Mouse (Mus musculus): ENCODE measurements around the gene Mctp1.
"Not testable (repeated sequence)": the region's sequence is repeated elsewhere in the genome, so short reads cannot be mapped to it uniquely, and the experiment has no call there.

Gene Mctp1

DNA sequence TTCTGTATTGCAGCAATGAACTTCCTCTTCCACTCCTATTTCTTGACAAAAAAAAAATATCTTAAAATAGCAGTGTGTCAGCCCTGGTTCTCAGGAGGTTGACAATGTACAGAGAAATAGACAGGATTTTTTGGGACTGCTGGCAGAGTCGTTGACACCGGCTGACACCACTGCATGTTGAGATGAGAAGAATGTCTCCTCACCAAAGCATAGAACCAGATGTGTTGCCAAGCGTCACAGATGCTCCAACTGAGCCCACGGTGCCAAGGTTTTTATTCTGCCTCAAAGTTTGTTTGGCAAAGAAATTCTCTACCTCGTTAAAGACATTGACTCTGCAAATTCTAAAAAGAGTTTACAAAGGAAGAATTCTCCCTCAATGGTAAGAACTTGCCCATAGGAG is 548.6 kb downstream of the Mctp1 start:
- DNase-seq (ENCODE audit: low spot score in 2 of 2): no peak

DNA sequence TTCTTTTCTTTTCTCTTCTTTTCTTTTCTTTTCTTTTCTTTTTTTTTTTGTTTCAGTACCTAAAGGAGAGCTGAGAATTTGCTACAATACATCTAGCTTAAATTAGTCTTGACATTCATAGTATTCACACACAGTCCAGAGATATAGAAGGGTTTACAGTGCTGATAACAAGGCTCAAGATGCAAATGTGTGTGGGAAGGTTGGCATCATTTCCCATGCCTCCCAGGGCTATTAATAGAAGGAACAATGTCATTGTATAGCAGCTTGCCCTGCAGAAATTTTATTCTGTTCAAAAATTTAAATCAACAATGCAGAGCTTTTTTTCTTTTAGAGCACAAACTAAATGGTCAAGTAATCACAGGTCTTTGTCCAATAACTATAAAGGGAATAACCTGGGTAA is 564.9 kb downstream of the Mctp1 start:
- no peak for DNase-seq (ENCODE audit: low spot score in 2 of 2)

DNA sequence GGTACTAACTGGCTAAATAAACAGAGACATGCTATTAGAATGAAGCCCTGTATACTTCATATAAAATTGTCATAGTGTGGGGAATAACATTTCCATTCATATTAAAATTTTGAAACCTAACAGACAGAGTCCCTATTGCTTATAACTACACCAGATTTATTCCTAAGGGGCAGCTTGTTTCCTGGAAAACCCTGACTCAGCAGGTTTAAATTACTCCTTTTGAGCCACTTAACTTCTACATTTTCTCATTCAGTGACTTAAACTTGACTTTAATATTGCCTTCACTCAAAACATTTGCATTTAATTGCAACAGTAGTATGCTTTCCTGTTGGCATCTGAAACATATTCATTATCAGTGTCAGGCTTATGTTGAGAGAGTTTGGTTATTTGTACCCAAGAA is 583.3 kb downstream of the Mctp1 start:
- no peak for DNase-seq (ENCODE audit: low spot score in 2 of 2)

DNA sequence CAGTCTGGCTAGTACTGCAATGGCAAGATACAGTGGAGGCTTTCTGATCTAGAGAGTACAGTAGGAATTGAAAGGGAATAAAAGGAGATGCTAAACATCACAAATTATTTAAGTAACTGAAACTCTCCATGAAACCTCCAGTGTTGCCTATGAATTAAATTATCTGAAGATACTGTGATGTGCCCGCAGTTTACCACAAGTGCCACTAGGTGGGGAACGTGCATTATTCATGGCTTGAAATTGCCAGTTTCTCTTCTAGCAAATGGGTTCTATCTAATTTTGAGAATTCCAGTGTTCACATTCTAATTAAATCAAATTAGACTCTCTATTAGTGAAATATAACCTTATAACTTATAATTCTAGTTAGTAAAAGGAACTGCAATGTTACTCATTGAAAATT is 585.1 kb downstream of the Mctp1 start:
- DNase-seq (ENCODE audit: low spot score in 2 of 2): no peak

DNA sequence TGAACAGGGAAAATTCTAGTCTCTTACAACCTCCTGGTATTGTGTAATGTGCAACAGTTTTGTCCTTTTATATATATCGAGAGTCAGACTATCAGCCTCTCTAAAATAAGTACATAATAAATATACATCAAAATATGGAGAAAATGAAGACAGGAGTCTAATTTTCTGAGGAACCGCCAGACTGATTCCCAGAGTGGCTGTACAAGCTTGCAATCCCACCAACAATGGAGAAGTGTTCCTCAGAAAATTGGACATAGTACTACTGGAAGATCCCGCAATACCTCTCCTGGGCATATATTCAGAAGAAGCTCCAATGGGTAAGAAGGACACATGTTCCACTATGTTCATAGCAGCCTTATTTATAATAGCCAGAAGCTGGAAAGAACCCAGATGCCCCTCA is 586.7 kb downstream of the Mctp1 start:
- not testable (repeated sequence) for DNase-seq (ENCODE audit: low spot score in 2 of 2)

DNA sequence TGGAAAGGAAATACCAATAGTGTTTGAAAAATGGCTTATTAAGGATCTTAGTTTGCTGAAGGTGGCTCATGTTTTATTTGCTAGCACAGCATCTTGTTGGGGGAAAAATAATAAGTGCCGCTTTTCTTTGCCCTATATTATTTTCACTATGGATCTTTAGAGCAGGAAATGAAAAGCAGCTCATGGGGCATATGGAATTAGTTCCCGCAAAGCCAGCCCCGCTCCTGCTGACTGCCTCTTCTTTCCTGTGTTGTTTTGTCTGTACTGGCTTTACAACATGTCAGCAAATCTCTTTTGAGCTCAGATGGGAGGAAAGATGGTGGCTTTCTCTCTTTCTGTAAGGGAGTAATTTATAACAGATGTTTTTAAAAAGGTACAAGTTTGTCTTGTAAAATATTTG is 618.3 kb downstream of the Mctp1 start:
- no peak for DNase-seq (ENCODE audit: low spot score in 2 of 2)

DNA sequence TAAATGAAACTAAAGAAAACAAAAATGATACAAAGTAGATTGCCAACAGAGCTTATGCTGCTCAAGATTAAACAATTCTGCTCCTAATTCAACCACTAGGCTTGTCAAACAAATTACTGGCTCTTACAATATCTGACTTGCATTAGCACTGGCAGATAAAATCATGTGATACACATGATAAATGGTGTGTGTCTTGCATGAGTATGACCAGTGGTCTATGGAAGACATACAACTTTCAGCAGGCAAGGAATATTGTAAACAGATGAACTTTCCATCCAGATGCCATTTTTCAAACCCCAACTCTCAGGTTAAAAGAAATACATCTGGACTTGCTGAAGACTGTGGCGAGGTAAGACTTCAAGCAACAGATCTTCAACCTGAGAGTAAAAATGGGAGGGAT is 619.3 kb downstream of the Mctp1 start:
- DNase-seq (ENCODE audit: low spot score in 2 of 2): no peak

DNA sequence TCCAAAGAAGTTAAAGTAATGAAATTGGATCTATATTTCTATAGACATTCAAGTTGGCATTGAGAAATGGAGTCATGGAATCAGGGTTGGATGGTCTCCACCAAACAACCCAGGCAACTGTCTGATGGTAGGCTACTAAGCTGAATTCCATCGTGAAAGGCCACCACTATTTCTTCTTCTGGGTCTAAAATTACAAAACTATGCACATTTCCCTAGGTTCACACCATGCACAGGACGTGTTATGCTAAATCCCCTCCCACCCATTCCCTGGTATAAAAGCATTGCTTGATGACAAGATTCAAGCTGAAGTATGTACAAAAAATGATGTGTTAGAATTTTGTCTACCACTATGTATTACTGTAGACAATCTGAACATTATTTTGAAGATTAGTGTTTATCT is 634.5 kb downstream of the Mctp1 start:
- DNase-seq (ENCODE audit: low spot score in 2 of 2): no peak

DNA sequence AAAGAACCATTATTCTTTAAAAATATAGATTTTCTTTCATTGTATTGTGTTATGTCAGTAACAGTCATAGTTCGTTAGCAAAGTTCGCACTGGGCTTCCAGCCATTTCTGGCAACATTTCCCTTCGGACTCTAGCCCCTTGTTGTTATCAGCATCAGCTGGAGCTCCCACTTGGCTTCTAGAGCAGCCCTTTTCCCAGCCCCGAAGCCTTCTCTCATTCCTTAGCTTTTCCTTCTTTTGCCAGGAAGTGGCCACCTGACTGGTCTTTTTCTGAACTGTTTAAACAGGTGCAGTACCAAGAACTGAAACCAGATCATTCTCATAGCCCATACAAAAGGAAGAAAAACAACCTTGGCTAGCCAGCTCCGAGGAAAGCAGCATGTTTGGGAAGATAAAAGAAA is 645.3 kb downstream of the Mctp1 start:
- DNase-seq (ENCODE audit: low spot score in 2 of 2): no peak

DNA sequence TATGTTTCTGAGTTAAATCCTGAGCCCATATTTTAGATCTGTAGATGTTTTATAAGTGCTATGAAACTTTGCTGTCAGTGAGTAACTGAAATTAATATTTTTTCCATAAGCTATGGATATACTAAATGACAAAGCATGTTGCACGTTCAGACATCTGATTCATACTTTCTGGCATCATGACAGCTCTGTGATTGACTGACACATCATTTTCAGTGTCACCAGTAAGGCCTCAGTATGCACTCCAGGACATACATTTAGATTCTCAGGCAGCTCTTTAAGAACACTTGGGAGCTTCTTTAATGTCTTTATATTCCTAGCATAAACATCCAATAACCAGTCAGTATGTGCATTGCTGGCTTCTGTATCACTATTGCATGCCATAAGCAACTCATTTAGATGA is 659.0 kb downstream of the Mctp1 start:
- no peak for DNase-seq (ENCODE audit: low spot score in 2 of 2)

DNA sequence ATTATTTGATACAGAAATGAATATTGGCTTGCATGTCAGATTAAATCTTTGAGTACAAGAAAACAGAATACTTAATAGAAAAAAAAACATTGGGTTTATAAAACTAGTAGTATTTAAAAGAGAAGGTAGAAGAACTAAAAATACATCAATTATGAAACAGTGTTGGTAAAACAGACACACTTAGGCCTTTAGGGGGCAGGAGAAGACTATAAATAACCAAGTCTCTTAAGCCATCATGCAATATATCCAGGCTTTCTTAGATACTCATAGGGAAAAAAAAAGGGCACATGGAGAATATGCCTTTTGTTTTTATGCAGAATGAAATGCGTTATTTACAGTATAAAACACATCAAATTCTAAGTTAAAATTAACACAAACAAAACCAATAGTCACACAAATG is 661.0 kb downstream of the Mctp1 start:
- no peak for DNase-seq (ENCODE audit: low spot score in 2 of 2)

DNA sequence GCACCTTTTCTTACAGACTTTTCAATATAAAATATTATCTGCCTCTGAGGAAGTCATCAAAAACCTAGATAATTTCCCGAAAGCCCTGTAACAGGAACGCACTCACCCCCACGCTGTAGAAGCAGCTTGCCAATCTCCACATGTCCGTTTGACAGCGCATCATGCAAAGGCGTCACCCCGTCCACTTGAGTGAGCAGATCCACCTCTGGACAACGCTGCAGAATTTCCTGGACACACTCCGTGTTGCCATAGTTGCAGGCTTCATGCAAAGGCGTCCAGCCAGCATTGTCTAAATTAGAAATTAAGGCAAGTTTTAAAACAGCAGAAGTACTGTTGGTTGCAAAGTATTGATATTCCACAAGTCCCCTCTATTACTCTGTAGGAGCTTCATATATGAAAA is 662.1 kb downstream of the Mctp1 start:
- DNase-seq (ENCODE audit: low spot score in 2 of 2): no peak

DNA sequence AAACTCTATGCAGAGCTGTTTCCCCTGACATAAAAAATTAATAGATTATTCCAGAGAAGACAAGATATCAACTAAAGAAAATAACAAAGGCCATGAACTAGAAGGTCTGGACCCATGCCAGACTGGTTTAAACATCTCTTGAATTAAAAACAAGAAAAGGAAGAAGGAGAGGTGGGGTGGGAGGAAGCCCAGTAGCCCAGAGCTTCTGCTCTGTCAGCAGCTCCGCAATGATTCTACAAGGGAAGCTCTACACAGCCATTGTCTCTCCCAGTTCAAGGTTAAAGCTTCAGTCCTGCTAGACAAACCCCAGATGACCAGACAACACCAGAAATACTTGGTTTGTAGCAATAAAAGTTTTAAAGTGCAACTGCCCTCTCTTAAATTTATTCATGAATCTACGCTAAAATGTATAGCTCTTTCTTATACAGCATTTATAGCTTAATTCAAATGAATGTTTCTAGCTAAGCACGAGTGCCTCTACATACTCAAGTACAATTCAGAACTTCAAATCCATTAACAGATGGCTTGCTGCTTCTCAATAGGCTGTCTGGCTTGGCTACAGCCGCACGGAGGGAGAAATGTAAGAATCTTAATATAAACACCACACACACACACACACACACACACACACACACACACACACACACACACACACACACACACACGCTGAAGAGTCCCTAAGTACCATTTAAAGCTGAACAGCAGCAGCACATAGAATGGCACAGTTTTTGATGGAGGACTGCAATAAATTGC is 663.0 kb downstream of the Mctp1 start:
- DNase-seq (ENCODE audit: low spot score in 2 of 2): no peak

DNA sequence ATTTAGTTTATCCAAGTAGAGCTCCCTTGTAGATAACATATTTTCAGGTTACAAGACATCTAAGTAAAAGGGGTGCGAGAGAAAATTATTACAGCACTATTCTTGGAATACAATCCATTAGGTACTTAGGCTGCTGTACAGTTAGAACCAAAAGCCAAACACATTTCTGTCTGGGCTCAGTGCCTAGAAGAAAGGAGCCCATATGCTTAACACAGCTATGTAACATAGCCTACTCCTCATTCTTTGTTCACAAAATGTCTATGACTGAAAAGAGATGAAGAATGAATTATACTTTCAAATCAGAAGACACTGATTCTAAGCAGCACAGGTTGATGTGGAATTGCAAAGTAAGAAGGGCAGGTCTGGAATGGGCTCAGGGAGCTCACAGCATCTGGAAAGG is 664.1 kb downstream of the Mctp1 start:
- no peak for DNase-seq (ENCODE audit: low spot score in 2 of 2)

DNA sequence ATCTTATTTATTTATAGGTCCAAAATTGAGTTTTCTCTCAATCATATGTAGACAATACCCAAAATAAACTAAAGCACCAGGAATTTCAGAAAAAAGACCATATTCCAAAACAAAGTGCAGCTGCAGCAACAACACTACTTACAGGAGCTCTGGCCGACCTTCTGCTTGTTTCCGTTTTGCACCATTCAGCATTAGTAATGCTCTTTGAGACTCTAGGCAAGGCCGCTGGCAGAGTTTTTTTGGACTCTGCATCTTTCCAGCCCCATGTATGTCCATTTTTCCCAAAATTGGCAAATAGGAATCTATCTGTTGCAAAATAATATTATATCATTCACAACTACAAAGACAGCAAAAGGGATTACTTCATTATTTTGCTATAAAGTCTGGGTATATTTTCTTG is 665.4 kb downstream of the Mctp1 start:
- no peak for DNase-seq (ENCODE audit: low spot score in 2 of 2)

DNA sequence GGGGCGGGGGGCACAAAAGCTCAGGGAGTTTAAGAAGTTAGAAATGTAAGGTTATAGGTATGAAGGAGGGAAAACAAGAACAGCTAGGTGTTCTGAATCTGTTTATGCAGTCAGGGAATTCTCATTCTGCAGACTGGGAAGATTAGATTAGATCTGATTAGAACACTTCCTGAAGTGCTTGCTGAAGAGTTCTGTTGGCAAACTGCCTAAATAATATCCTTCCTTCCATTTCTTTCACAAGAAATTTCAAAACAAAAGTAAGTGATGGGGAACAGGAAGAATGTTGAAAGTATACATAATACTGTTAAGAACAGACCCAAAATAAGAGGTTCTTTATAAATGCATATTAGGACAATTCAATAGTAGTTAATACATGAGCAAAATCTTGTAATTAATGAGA is 678.9 kb downstream of the Mctp1 start:
- no peak for DNase-seq (ENCODE audit: low spot score in 2 of 2)

DNA sequence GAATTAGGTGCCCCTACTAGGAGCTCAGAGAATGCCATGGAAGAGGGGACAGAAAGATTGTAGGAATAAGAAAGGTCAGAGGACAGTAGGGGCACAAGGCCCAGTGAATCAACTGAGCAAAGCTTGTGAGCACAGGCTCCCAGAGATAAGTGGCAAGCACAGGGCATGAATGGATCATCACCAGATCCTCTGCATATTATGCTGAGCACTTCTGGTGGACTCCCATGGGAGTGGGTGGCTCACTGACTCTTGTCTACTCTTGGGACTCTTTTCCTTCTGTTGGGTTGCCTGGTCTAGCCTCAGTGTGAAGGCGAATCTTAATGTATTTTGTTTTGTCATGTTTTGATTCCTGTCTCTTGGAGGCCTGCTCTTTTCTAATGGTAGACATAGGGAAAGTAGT is 684.5 kb downstream of the Mctp1 start:
- DNase-seq (ENCODE audit: low spot score in 2 of 2): no peak

DNA sequence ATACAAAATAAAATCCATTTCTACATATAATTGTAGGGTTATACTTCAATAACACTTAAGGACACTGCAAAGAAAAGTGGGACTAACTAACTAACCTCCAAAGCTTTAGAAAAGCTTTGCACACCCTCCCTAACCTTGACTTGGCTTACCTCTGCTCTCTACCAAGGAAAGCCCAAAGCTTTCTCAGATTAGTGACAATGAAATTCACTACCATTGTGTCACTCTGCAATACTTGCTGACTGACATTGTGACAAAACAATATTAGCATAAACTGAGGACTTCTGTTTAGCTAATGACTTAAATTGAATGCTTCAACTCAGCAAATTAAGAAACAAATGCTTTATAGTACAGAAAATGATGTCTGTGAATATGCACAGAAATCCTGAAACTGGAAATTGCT is 687.7 kb downstream of the Mctp1 start:
- DNase-seq (ENCODE audit: low spot score in 2 of 2): no peak
